Comparison of ENCODE assay signal across 8 mouse cellular contexts in the genomic region with DNA sequence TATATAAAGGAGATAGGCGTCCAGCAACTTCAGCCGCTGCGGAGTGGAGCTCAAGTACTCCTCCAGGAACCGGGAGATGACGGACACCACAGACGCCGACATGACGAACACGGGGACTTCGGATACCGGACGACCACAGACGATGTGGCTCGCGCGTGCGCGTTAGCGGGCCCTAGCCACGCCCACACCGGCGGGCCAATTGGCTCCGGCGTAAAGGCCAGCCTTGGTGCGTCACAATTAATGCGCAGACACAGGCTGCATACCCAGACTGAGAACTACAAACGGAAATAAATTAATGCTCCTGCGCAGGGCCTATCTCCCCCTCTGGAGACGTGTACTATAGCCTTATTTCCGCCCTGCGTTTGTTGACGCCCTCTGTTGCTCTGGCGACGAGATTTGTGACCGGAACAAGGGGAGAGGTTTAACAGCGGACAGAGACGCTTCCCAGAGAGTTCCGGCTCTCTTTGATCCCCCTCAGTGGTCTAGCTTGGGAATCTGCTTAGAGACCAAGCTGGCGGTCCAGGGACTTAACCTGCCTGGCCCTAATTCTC. TPM values are rescaled to one million over a fixed set of nuclear protein-coding genes. Genes with fewer than 3 reads are reported as not detected.
DNase-seq lines count a peak whose midpoint lies in the region; ATAC-seq and TF ChIP-seq lines count a peak whose summit lies in the region.

Gene Dad1 (minus strand): TSS at position 364 of the 551 bp plus-strand sequence.
Gene Abhd4 (plus strand): TSS at position 448 of the 551 bp plus-strand sequence.

- peak; percentile 96 to 97 for DNase-seq in gastrocnemius, adult 8-10 months (ENCODE audit: low spot score in 2 of 2)
- peak; percentile 96 for DNase-seq in hindlimb bud, embryonic 11.5 days (ENCODE audit: extremely low spot score, low read depth, low spot score)
- peak; percentile 96 to 98 for DNase-seq in left cerebral cortex, adult 8-10 months (ENCODE audit: low spot score in 2 of 2)
- DNase-seq in right cerebral cortex, postnatal 10 days (ENCODE audit: low spot score in 2 of 2), result peak; percentile 98
- DNase-seq in urinary bladder, postnatal 25 days (ENCODE audit: low spot score), result peak; percentile 99

- H3K4me3 ChIP-seq in cortical plate, adult 2 months (ENCODE audit: insufficient read depth, low read length), result peak within 1 kb of the TSS; percentile 61
- H3K4me3 ChIP-seq in megakaryocyte, embryonic 14.5 days (replicated peaks), result peak within 1 kb of the TSS; percentile 95

- peaks cover 7% of the 10 kb centered on the region; the same call in 1 of the 2 replicates for H3K4me1 ChIP-seq in cortical plate, adult 2 months (ENCODE audit: control insufficient read depth, insufficient read depth, low read length)
- peaks cover 53% of the 10 kb centered on the region for H3K4me1 ChIP-seq in megakaryocyte, embryonic 14.5 days

- peaks cover 24% of the 10 kb centered on the region for H3K36me3 ChIP-seq in megakaryocyte, embryonic 14.5 days (replicated peaks; ENCODE audit: low read length)

- H3K27ac ChIP-seq in cortical plate, adult 2 months (ENCODE audit: insufficient read depth, low read length), result no peak within 1 kb of the TSS

- no peaks in the 10 kb centered on the region for H3K9me3 ChIP-seq in megakaryocyte, embryonic 14.5 days

- TF ChIP-seq POLR2A in cortical plate, adult 2 months (IDR thresholded peaks at IDR 0.05; ENCODE audit: extremely low read depth, insufficient read depth, low read length), result peak; percentile 95

- H3K27me3 ChIP-seq in megakaryocyte, embryonic 14.5 days (replicated peaks), result no peaks in the 10 kb centered on the region

- peak; percentile 99 for ATAC-seq in activated CD4-positive, CD25-positive, alpha-beta regulatory T cell, adult 4 months

- TF ChIP-seq CTCF in cortical plate, adult 2 months (IDR thresholded peaks at IDR 0.05; ENCODE audit: extremely low read depth, insufficient read depth, low read length), result no peak

RNA-seq across cellular contexts. Expression of gene Dad1, which starts in this region (rescaled TPM):
- polyA plus RNA-seq in activated CD4-positive, CD25-positive, alpha-beta regulatory T cell, adult 4 months (2017; shearing (Covaris generic)), result 100 to 1,000 TPM; 424 to 425 TPM
- 227 and 267 TPM in 2 replicates for polyA plus RNA-seq in cortical plate, adult 2 months (2012; rRNA removed)
- 10 to 100 TPM; 66.1 to 73.7 (median 72.3) TPM for total RNA-seq in gastrocnemius, adult 8-10 months (2022)
- total RNA-seq in left cerebral cortex, adult 8-10 months (2022), result 100 to 1,000 TPM; 107 to 115 (median 113) TPM
- polyA plus RNA-seq in megakaryocyte, embryonic 14.5 days (2012; ENCODE audit: insufficient read depth, low replicate concordance), result 15.0 and 54.8 TPM in 2 replicates

RNA-seq across cellular contexts. Expression of gene Abhd4, which starts in this region (rescaled TPM):
- 10 to 100 TPM; 16.3 to 16.9 TPM for polyA plus RNA-seq in activated CD4-positive, CD25-positive, alpha-beta regulatory T cell, adult 4 months (2017; shearing (Covaris generic))
- 47.8 and 55.7 TPM in 2 replicates for polyA plus RNA-seq in cortical plate, adult 2 months (2012; rRNA removed)
- total RNA-seq in gastrocnemius, adult 8-10 months (2022), result 10 to 100 TPM; 16.0 to 21.9 (median 19.6) TPM
- 10 to 100 TPM; 53.6 to 66.2 (median 59.0) TPM for total RNA-seq in left cerebral cortex, adult 8-10 months (2022)
- 17.3 and 19.7 TPM in 2 replicates for polyA plus RNA-seq in megakaryocyte, embryonic 14.5 days (2012; ENCODE audit: insufficient read depth, low replicate concordance)
